Mouse (Mus musculus) thymus, postnatal 4 days (tissue): ENCODE results near the gene Cse1l.

Source experiments
- DNase-seq: peaks from one replicate; pipeline ENCODE4 v3.0.0; 2021

The Cse1l gene

GRCm38 (mm10) chr2:166977490-166977889 is 71.7 kb downstream of the Cse1l start:
- no peak for DNase-seq

- DNase-seq = no peak
Observed at GRCm38 (mm10) chr2:166980161-166980560, 74.3 kb downstream of the Cse1l start.

- no peak for DNase-seq
Observed at GRCm38 (mm10) chr2:166983351-166983894, 77.6 kb downstream of the Cse1l start.

GRCm38 (mm10) chr2:166990861-166991260 is 85.0 kb downstream of the Cse1l start:
- no peak for DNase-seq

GRCm38 (mm10) chr2:166991945-166992344 is 86.1 kb downstream of the Cse1l start:
- DNase-seq = no peak

GRCm38 (mm10) chr2:166995021-166995795 is 89.4 kb downstream of the Cse1l start:
- peak; percentile 63 for DNase-seq
